Mouse (Mus musculus) testis, adult 2 months (tissue): ENCODE measurements at regions not wholly inside any gene's neighbourhood (a gene's known extent, or its start where the extent isn't known, plus 50 kb on each side); places are given as distances from the start of the nearest gene placed in this dataset.

ENCODE experiments used
- CTCF ChIP-seq: fragments of 200-500 bp; IDR thresholded peaks from 2 replicates; pipeline ENCODE4 v1.5.1; 2012; ENCODE audit warnings: low read depth, mild to moderate bottlenecking, inconsistent platforms, low read length, moderate library complexity; ENCODE audit not compliant: control insufficient read depth, insufficient read depth, insufficient replicate concordance
- POLR2A ChIP-seq: fragments of 200-500 bp; IDR thresholded peaks from 2 replicates; pipeline ENCODE4 v1.6.1; 2012; ENCODE audit warnings: low read depth, mild to moderate bottlenecking, inconsistent platforms, low read length, moderate library complexity; ENCODE audit not compliant: control insufficient read depth

- TF ChIP-seq CTCF (no peak), POLR2A (no peak)
Measured at GRCm38 (mm10) chr13:103460499-103460898, 126.2 kb upstream of the Mast4 start.
